Mouse (Mus musculus) mature B cell (primary cell): Measurements from ENCODE around the gene Prkcq.

Experiments
- in situ Hi-C: fragments of 300-500 bp; cut with MboI; formaldehyde crosslinking; loops from 2 replicates; pipeline ENCODE4 v1.14.3; 2019

Gene Prkcq

GRCm38 (mm10) chr2:11187166-11187565, 15.3 kb downstream of the Prkcq start:
- in situ Hi-C loops: no loop called here

GRCm38 (mm10) chr2:11188279-11188678, 16.4 kb downstream of the Prkcq start:
- in situ Hi-C loops: no loop called here

DNA sequence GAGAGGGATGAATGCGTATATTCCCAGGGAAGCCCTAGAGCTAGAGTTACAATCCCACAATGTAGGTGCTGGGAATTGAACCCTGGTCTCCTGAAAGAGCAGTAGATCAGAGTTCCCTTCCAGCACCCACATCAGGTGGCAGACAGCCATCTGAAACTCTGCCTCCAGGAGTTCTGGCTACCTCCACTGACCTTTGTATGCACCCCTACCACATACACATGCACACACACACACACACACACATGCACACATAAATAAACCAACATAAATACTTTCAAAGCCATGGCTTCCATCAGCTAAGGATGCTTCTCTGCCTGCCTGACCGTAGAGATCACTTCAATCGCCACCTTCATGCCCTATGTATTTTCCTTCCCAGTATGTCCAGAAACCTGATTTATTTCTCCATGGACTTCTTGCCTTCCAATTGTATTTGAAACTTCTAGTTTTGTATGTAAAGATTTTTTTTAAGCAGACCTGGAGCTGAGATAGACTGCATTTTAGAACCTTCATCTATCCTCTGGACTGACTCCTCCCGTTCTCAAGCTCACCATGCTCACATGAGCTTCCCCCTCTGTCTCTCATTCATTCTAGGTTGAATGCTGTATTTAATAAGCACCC, 17.4 kb downstream of the Prkcq start:
- in situ Hi-C loops: no loop called here

GRCm38 (mm10) chr2:11192281-11193098, 20.6 kb downstream of the Prkcq start:
- in situ Hi-C loops: no loop called here

DNA sequence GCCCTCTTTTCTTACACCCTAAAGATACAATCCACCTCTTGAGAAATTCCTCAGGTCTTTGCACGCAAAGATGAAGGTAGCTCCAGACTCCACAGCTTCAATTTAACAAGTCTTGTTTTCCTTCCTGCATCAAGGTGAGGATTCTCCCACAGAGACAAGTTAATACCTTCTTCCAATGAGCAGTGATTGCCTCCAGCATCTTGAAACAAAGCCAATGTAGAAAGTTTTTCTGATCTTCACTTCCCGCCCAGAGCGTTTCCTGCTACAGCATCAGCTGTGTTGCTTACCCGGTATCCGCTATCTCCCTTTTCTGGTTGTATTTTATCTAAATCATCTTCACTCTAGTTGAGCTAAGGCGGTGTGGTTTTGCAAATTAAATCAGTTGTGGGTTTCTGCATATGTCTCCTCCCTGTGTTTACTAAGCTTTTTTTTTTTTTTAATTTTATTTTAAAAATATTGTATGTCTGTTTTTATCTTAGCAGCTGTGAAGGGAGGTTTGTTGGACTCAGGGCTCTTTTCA, 21.3 kb downstream of the Prkcq start:
- in situ Hi-C loops: no loop called here

DNA sequence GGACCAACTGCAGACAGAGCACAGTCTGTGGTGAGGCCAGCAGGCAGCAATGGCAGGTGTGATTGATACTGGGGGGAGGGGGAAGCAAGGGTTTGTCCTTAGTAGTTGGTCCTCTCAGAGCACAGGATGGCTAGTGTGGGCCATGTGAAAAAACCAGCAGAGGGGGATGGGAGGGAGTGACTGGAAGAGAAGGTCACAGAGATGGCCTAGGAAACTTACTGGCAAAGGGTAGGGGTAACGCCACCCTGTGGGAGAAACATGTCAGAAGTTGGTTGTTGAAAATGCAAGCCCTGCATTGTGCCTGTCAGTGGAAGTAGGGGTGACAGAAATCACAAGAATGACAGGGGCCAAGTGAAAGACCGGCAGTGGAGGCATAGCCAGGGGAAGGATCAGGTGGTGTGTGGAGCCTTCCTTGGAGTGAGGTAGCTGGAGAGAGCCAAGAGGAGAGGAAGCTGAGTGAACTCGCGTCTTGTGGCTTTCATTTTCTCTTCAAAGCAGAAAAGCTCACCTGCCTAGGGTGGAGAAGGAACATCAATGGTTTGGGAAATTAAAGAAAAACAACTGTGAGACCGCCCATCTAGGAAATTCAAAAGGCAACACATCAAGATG, 22.9 kb downstream of the Prkcq start:
- in situ Hi-C loops: no loop called here

DNA sequence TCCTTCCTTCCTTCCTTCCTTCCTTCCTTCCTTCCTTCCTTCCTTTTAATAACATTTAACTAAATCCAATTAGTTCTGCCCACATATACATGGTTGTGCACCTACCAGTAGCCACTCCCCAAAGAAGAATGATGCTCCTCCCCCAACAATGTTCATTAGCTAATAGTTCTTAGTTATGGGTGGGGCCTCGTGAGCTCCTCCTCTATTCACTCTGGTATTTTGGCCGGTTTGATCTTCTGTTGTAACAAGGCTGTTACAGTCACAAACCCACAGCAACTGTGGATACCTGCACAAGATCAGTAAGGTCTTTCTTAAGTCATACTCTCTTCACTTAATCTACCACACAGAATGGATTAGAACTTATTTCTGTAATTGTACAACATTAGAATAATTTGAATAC, 24.2 kb downstream of the Prkcq start:
- in situ Hi-C loops: no loop called here

GRCm38 (mm10) chr2:11196952-11197559, 25.1 kb downstream of the Prkcq start:
- in situ Hi-C loops: no loop called here

GRCm38 (mm10) chr2:11199624-11200023, 27.7 kb downstream of the Prkcq start:
- in situ Hi-C loops: no loop called here

- in situ Hi-C loops: no loop called here
Measured at GRCm38 (mm10) chr2:11202841-11203240, 30.9 kb downstream of the Prkcq start.

DNA sequence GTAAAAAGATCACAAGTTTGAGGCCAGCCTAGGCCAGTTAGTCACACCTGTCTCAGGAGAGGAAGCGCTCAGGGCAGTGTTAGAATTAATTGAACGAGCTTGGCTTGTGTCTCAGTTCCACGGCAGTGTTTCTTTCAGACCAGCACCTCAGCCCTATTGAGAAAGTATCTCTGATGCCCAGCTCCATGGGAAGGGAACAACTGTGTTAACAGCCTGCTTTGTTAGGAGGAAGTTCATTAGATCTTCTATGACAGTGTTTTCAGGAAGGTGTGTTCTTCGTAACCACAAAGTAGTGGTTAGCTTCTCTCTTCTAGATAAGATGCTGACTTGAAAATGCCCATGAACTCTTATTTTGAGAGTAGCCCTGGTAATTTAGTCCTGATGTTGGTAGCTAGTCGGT, 31.4 kb downstream of the Prkcq start:
- in situ Hi-C loops: no loop called here

- in situ Hi-C loops: no loop called here
Measured at GRCm38 (mm10) chr2:11204232-11204631, 32.3 kb downstream of the Prkcq start.

GRCm38 (mm10) chr2:11204961-11205360, 33.1 kb downstream of the Prkcq start:
- in situ Hi-C loops: no loop called here

- in situ Hi-C loops: no loop called here
Measured at GRCm38 (mm10) chr2:11205720-11206119, 33.8 kb downstream of the Prkcq start.

DNA sequence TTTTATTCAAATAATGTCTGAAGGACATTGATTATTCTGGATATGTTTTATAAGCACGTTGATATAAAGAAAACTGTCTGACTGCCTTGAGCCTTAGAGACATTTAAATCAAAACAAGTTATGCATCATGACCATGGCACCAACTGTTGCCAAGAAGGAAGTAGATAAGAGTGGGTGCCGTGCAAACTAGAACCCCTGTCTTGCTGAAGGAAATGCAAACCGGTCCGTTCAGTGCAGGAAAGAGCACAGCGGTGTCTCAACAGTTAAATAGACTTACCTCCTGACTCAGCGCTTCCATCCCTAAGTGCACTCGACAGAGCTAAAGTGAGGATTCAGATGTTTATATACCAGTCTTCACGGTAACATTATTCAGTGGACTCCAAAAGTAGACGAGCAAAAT, 36.4 kb downstream of the Prkcq start:
- in situ Hi-C loops: no loop called here

GRCm38 (mm10) chr2:11209335-11209734, 37.4 kb downstream of the Prkcq start:
- in situ Hi-C loops: no loop called here

DNA sequence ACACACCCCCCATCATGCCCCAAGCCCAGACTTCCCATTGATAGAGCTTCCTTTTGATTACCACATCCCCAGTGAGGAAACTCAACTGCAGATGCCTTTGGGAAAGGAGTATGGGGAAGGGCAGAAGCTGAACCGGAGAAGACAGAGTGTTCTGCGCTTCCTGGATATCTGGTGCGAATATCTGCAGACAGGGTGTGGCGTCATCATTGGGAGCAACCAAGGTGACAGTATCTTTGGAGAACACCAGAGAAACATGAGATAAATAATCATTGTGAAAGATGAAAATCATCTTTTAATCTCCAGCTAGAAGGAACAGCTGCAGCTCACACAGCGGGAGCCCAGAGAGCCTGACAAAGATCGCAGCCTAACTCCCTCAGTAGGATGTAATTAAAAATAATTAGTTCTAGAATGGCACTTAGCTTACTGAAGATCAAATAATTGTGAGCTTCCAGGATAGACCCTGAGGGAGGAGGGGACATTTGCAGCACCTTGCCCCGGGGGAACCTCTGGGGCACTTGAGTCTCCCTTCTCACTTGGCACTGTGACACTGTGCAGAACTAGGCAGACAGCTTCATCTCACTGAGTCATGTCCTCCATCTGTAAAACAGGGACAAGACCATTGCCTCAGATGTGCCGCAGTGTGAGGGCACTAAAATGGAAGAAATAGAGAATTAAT, 38.5 kb downstream of the Prkcq start:
- in situ Hi-C loops: no loop called here

- in situ Hi-C loops: no loop called here
Measured at GRCm38 (mm10) chr2:11211961-11212562, 40.2 kb downstream of the Prkcq start.

GRCm38 (mm10) chr2:11216421-11216820, 44.5 kb downstream of the Prkcq start:
- in situ Hi-C loops: no loop called here

GRCm38 (mm10) chr2:11216847-11217246, 44.9 kb downstream of the Prkcq start:
- in situ Hi-C loops: no loop called here

DNA sequence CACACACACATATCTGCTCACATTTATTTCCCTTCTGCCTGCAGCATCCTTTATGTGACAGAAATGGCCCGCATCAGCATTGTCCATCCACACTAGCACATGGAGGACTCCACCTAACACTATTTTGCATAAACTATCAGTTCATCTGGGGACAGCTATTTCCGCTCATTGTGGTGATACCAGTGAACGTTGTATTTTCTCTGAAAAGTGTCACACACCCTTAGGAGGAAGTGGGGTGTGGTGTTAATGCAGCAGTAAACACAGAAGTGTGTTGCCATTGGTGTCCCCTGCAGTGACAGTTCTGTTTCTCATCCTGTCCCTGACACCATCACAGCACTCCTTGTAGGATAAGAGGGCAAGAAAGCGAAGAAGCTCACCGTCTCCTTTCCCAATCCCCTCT, 46.2 kb downstream of the Prkcq start:
- in situ Hi-C loops: no loop called here
